Mouse (Mus musculus): ENCODE results near the gene B4gat1. TPM values are rescaled to one million over a fixed set of nuclear protein-coding genes. Genes with fewer than 3 reads are reported as not detected.

Gene B4gat1
- polyA plus RNA-seq, 1 experiment from 2014 or later = 35.2 TPM

Other genes with a start within 250 kb of the B4gat1 start
- 100 and 110 TPM in 2 replicates for gene Rbm4, start 244.9 kb upstream of the B4gat1 start, polyA plus RNA-seq (2014; fragmentation: Nextera tagmentation; extraction: Ambion mirVana)
- gene Gm21992, start 227.2 kb upstream of the B4gat1 start, polyA plus RNA-seq (2014; fragmentation: Nextera tagmentation; extraction: Ambion mirVana) = 15.0 and 31.9 TPM in 2 replicates
- 139 and 144 TPM in 2 replicates for gene Rbm14, start 227.2 kb upstream of the B4gat1 start, polyA plus RNA-seq (2014; fragmentation: Nextera tagmentation; extraction: Ambion mirVana)
- 36.4 and 37.9 TPM in 2 replicates for gene Ccs, start 199.5 kb upstream of the B4gat1 start, polyA plus RNA-seq (2014; fragmentation: Nextera tagmentation; extraction: Ambion mirVana)
- gene Ccdc87, start 199.5 kb upstream of the B4gat1 start, polyA plus RNA-seq (2014; fragmentation: Nextera tagmentation; extraction: Ambion mirVana) = 0.11 and 0.17 TPM in 2 replicates
- gene Ctsf, start 183.7 kb upstream of the B4gat1 start, polyA plus RNA-seq (2014; fragmentation: Nextera tagmentation; extraction: Ambion mirVana) = 20.2 and 27.6 TPM in 2 replicates
- 1.8 and 2.2 TPM in 2 replicates for gene Actn3, start 160.9 kb upstream of the B4gat1 start, polyA plus RNA-seq (2014; fragmentation: Nextera tagmentation; extraction: Ambion mirVana)
- gene Zdhhc24, start 160.2 kb upstream of the B4gat1 start, polyA plus RNA-seq (2014; fragmentation: Nextera tagmentation; extraction: Ambion mirVana) = 12.3 and 15.7 TPM in 2 replicates
- gene Bbs1, start 132.2 kb upstream of the B4gat1 start, polyA plus RNA-seq (2014; fragmentation: Nextera tagmentation; extraction: Ambion mirVana) = 8.7 and 13.9 TPM in 2 replicates
- 152 and 172 TPM in 2 replicates for gene Dpp3, start 110.5 kb upstream of the B4gat1 start, polyA plus RNA-seq (2014; fragmentation: Nextera tagmentation; extraction: Ambion mirVana)
- gene Peli3, start 95.7 kb upstream of the B4gat1 start, polyA plus RNA-seq (2014; fragmentation: Nextera tagmentation; extraction: Ambion mirVana) = 2.1 and 2.5 TPM in 2 replicates
- 136 and 145 TPM in 2 replicates for gene Mrpl11, start 76.7 kb upstream of the B4gat1 start, polyA plus RNA-seq (2014; fragmentation: Nextera tagmentation; extraction: Ambion mirVana)
- not detected in 2 replicates for gene Npas4, start 48.5 kb upstream of the B4gat1 start, polyA plus RNA-seq (2014; fragmentation: Nextera tagmentation; extraction: Ambion mirVana)
- gene Slc29a2, start 15.0 kb upstream of the B4gat1 start, polyA plus RNA-seq (2014; fragmentation: Nextera tagmentation; extraction: Ambion mirVana) = 5.5 and 8.3 TPM in 2 replicates
- gene AC124502.3, start 65 bp downstream of the B4gat1 start, polyA plus RNA-seq (2014; fragmentation: Nextera tagmentation; extraction: Ambion mirVana) = 4.0 and 4.2 TPM in 2 replicates
- 58.4 and 62.6 TPM in 2 replicates for gene Brms1, start 2.5 kb downstream of the B4gat1 start, polyA plus RNA-seq (2014; fragmentation: Nextera tagmentation; extraction: Ambion mirVana)
- 2.0 TPM in 2 replicates for gene Rin1, start 11.7 kb downstream of the B4gat1 start, polyA plus RNA-seq (2014; fragmentation: Nextera tagmentation; extraction: Ambion mirVana)
- gene Cd248, start 29.3 kb downstream of the B4gat1 start, polyA plus RNA-seq (2014; fragmentation: Nextera tagmentation; extraction: Ambion mirVana) = 30.7 and 32.7 TPM in 2 replicates
- gene Tmem151a, start 46.7 kb downstream of the B4gat1 start, polyA plus RNA-seq (2014; fragmentation: Nextera tagmentation; extraction: Ambion mirVana) = 1.2 and 1.8 TPM in 2 replicates
- 69.5 and 75.8 TPM in 2 replicates for gene Yif1a, start 49.7 kb downstream of the B4gat1 start, polyA plus RNA-seq (2014; fragmentation: Nextera tagmentation; extraction: Ambion mirVana)
- gene Cnih2, start 59.7 kb downstream of the B4gat1 start, polyA plus RNA-seq (2014; fragmentation: Nextera tagmentation; extraction: Ambion mirVana) = 93.2 and 112 TPM in 2 replicates
- gene Rab1b, start 68.2 kb downstream of the B4gat1 start, polyA plus RNA-seq (2014; fragmentation: Nextera tagmentation; extraction: Ambion mirVana) = 250 and 262 TPM in 2 replicates
- gene Klc2, start 79.7 kb downstream of the B4gat1 start, polyA plus RNA-seq (2014; fragmentation: Nextera tagmentation; extraction: Ambion mirVana) = 35.3 and 38.5 TPM in 2 replicates
- gene Pacs1, start 234.3 kb downstream of the B4gat1 start, polyA plus RNA-seq (2014; fragmentation: Nextera tagmentation; extraction: Ambion mirVana) = 32.2 and 33.2 TPM in 2 replicates